Mouse (Mus musculus): ENCODE measurements at regions not wholly inside any gene's neighbourhood (a gene's known extent, or its start where the extent isn't known, plus 50 kb on each side); places are given as distances from the start of the nearest gene placed in this dataset.

GRCm38 (mm10) chr16:96372021-96372751, 71.2 kb downstream of the Itgb2l start:
- no peaks in the 10 kb centered on the region for H3K9me3 ChIP-seq (replicated peaks; ENCODE audit: low read length)
- ATAC-seq (replicated peaks; ENCODE audit: low FRiP score, low read depth) (no peak), DNase-seq (ENCODE audit: low spot score) (no peak)
- peak overlapping the region; percentile 1; the same call in 1 of the 2 replicates for H3K27ac ChIP-seq
- no peak overlapping the region for H3K4me3 ChIP-seq (replicated peaks; ENCODE audit: low read depth, low read length)
- TF ChIP-seq CTCF (IDR thresholded peaks at IDR 0.05; ENCODE audit: low read depth): no peak
- H3K27me3 ChIP-seq (ENCODE audit: insufficient read depth, low read length): no peaks in the 10 kb centered on the region
- 57% methylated on average over 8 of the region's 8 CpGs for WGBS
- no peaks in the 10 kb centered on the region for H3K36me3 ChIP-seq (ENCODE audit: insufficient read depth, low read length)
- no peaks in the 10 kb centered on the region for H3K4me1 ChIP-seq (replicated peaks; ENCODE audit: insufficient read depth, low read length)
- no peak overlapping the region for H3K9ac ChIP-seq (ENCODE audit: low read depth, low read length)
- no peak overlapping the region for H3K4me2 ChIP-seq (ENCODE audit: low read length)

GRCm38 (mm10) chr16:96371117-96371516, 72.3 kb downstream of the Itgb2l start:
- Histone ChIP-seq H3K9me3 (replicated peaks; ENCODE audit: low read length) (no peaks in the 10 kb centered on the region), H3K9ac (ENCODE audit: low read depth, low read length) (no peak overlapping the region), H3K36me3 (ENCODE audit: insufficient read depth, low read length) (no peaks in the 10 kb centered on the region), H3K4me2 (ENCODE audit: low read length) (no peak overlapping the region), H3K4me3 (replicated peaks; ENCODE audit: low read depth, low read length) (no peak overlapping the region), H3K4me1 (replicated peaks; ENCODE audit: insufficient read depth, low read length) (no peaks in the 10 kb centered on the region), H3K27ac (0 out of 2 replicates have a peak overlapping the region, but pooled peaks have one; percentile 1), H3K27me3 (ENCODE audit: insufficient read depth, low read length) (no peaks in the 10 kb centered on the region)
- 56% methylated on average over 3 of the region's 3 CpGs for WGBS
- peak; percentile 50; the same call in 1 of the 2 replicates for ATAC-seq (replicated peaks; ENCODE audit: low FRiP score, low read depth)
- no peak for TF ChIP-seq CTCF (IDR thresholded peaks at IDR 0.05; ENCODE audit: low read depth)
- DNase-seq (ENCODE audit: low spot score): no peak

- 69% methylated on average over 2 of the region's 2 CpGs for WGBS
- Histone ChIP-seq H3K9me3 (replicated peaks; ENCODE audit: low read length) (no peaks in the 10 kb centered on the region), H3K27me3 (ENCODE audit: insufficient read depth, low read length) (no peaks in the 10 kb centered on the region), H3K27ac (0 out of 2 replicates have a peak overlapping the region, but pooled peaks have one; percentile 1), H3K4me2 (ENCODE audit: low read length) (no peak overlapping the region), H3K4me1 (replicated peaks; ENCODE audit: insufficient read depth, low read length) (no peaks in the 10 kb centered on the region), H3K9ac (ENCODE audit: low read depth, low read length) (no peak overlapping the region), H3K36me3 (ENCODE audit: insufficient read depth, low read length) (no peaks in the 10 kb centered on the region), H3K4me3 (replicated peaks; ENCODE audit: low read depth, low read length) (no peak overlapping the region)
- ATAC-seq (replicated peaks; ENCODE audit: low FRiP score, low read depth) (0 out of 2 replicates have a peak, but pooled peaks have one; percentile 33), DNase-seq (ENCODE audit: low spot score) (no peak)
- no peak for TF ChIP-seq CTCF (IDR thresholded peaks at IDR 0.05; ENCODE audit: low read depth)
Observed at GRCm38 (mm10) chr16:96370213-96370612, 73.2 kb downstream of the Itgb2l start.

Measured in kidney, postnatal 0 days (tissue).